Mouse (Mus musculus): ENCODE data around the gene Nxph2.
A peak's percentile ranks its signal among the peaks of the same experiment; 100 is the strongest.

Nxph2 gene

DNA sequence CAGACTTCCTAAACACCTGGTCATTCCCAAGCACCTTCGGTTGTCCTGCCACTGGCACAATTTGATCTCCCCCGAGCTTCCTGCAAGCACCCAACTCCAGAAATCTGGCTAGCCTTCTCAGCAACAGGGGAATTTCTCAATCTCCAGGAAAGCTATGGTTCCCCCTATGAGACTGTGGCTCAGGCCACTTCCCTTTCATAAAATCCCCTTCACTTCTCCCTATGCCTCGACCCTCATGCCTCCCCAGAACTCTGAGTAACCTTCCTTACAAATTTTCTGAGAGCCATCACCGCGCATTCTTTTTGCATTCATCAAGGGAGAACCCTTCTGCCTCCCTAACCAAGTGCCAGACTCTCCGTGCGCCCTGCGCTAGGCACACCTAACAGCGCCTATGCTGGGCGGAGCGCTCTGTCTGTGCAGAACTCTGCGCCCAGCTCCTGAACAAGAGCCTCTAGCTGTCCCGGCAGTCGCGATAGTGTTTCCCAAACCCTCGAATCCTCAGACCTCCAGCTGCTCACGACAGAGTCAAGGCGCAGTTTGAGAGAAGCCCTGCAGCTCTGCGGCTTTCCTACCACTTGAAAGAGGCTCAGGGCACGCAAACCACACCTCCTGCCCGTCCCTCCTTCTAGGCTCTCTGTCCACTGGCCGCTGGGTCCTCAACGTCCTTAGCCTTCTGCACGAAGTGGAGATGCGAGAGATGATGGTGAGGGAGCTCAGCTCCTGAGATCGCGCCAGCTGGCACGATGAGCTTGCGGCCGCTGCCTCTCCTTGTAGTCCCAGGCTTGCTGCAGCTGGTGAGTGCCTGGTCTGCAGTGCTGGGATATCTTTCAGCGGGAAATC, at the start of gene Nxph2:
TSS of gene Nxph2 (plus strand) at position 501 of the 840 bp plus-strand sequence.
- DNase-seq: peak; percentile 2

DNA sequence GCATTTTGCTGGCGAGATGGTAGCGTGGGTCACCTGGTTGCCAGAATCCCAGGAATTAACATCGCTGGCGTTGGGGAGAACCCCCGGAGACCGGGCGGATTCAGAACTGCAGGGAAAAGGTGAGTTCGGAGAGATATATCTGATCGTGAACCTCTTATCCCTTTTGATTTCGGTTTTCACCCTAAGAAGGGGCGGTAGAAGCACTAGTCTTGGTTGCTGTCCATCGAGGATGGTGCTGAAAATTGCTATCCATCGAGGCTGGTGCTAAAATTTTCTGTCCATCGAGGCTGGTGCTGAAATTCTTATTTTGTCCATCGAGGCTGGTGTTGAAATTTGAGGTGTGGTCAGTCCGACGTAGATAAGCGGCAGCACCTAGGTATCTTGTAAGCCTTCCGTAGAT, 30.1 kb upstream of the Nxph2 start:
- peak; percentile 32 for DNase-seq

DNA sequence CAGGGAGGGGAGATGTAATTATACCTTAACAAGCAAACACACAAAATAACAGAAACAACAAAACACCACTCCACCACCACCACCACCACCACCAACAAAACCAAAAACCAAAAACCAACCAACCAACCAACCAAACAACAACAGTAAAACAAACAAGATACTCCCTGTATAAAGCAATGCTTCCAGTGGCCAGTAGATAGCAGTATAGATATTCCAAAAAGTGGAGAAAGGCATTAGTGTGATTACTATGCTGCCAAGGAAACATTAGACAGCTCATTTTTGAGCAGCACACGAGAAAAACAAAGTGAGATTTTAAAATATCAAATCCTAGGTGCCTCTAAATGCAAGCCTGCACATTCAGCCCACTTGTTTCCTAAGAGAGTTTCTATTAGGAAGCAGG, 6.2 kb upstream of the Nxph2 start:
- no peak for DNase-seq
